In the genomic region with DNA sequence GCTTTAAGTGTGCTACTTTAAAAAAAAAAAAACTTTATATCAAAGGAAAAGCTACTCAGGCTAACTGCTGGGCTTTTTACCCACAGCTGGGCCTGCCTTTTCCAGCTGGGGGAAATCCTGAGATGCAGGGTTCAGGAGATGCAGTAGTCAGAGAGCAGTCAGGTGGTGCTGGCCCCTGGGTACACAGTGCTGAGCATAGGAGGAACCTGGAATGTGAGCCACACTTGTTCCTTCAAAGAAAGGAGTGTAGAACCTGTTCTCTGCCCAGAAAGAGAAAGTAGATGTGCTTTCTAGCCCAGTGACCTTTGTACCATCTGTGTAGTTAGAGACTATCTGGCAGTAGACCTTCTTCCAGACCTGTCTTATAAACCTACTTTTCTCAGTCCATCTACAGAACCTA, we compare ENCODE assay signal across 25 mouse cellular contexts.
DNase-seq lines count a peak whose midpoint lies in the region; ATAC-seq and TF ChIP-seq lines count a peak whose summit lies in the region.
"Had no signal": no experiment of that assay in that cellular context is flagged by ENCODE, and none has a peak within 500 bp of the region (broad histone marks: within the 10 kb centered on the region; RNA-seq: fewer than 3 reads in every experiment).

No protein-coding gene starts in this region.

- H3K27me3 ChIP-seq in lung, embryonic 14.5 days (ENCODE audit: insufficient read depth, low read length) = no peaks in the 10 kb centered on the region
- H3K27me3 ChIP-seq in stomach, embryonic 16.5 days (ENCODE audit: control insufficient read depth, insufficient read depth, low read length) = no peaks in the 10 kb centered on the region
- H3K27me3 ChIP-seq: forebrain, embryonic 15.5 days; heart, embryonic 13.5 days; hindbrain, embryonic 15.5 days; limb, embryonic 13.5 days; liver, embryonic 12.5 days had no signal

- intact Hi-C loops in heart, postnatal 14 days (cut with DNase I) = no loop called here

- no peaks in the 10 kb centered on the region for H3K4me1 ChIP-seq in lung, embryonic 14.5 days (ENCODE audit: insufficient read depth)
- no peaks in the 10 kb centered on the region for H3K4me1 ChIP-seq in stomach, embryonic 16.5 days (ENCODE audit: control insufficient read depth, insufficient read depth, low read length)
- H3K4me1 ChIP-seq: forebrain, embryonic 15.5 days; hindbrain, embryonic 10.5 days; hindbrain, embryonic 15.5 days; limb, embryonic 13.5 days; liver, embryonic 12.5 days had no signal

- no peaks in the 10 kb centered on the region for H3K9me3 ChIP-seq in lung, embryonic 14.5 days (ENCODE audit: low read depth, low read length)
- H3K9me3 ChIP-seq in stomach, embryonic 16.5 days (replicated peaks; ENCODE audit: control insufficient read depth, low read length) = no peaks in the 10 kb centered on the region
- H3K9me3 ChIP-seq: forebrain, embryonic 15.5 days; G1E; heart, embryonic 13.5 days; hindbrain, embryonic 10.5 days; hindbrain, embryonic 15.5 days; limb, embryonic 13.5 days; liver, embryonic 12.5 days had no signal

- peaks cover 25% of the 10 kb centered on the region for H3K36me3 ChIP-seq in lung, embryonic 14.5 days (ENCODE audit: insufficient read depth)
- peaks cover 10% of the 10 kb centered on the region; the same call in 1 of the 2 replicates for H3K36me3 ChIP-seq in stomach, embryonic 16.5 days (ENCODE audit: control insufficient read depth, insufficient read depth, low read length)

- peak; percentile 44; the same call in 1 of the 2 replicates for ATAC-seq in lung, embryonic 14.5 days (ENCODE audit: insufficient read depth)
- ATAC-seq in stomach, embryonic 16.5 days (ENCODE audit: insufficient read depth, low FRiP score) = peak; percentile 64; the same call in 1 of the 2 replicates
- ATAC-seq: forebrain, embryonic 15.5 days; inflammation-experienced regulatory T-cells, adult 6 months; liver, embryonic 12.5 days had no signal

- H3K4me2 ChIP-seq in lung, embryonic 14.5 days = no peak overlapping the region
- no peak overlapping the region for H3K4me2 ChIP-seq in stomach, embryonic 16.5 days (ENCODE audit: low read depth, low read length)
- H3K4me2 ChIP-seq: forebrain, embryonic 15.5 days; heart, embryonic 13.5 days; hindbrain, embryonic 15.5 days; limb, embryonic 13.5 days; liver, embryonic 12.5 days had no signal

- H3K9ac ChIP-seq in lung, embryonic 14.5 days = no peak overlapping the region
- H3K9ac ChIP-seq in stomach, embryonic 16.5 days (ENCODE audit: low read length) = no peak overlapping the region
- H3K9ac ChIP-seq: forebrain, embryonic 15.5 days; heart, embryonic 13.5 days; hindbrain, embryonic 15.5 days; limb, embryonic 13.5 days; liver, embryonic 12.5 days had no signal

- DNase-seq in heart, adult 11 months = peak; percentile 64
- DNase-seq in heart, postnatal 14 days = no peak
- no peak for DNase-seq in lung, embryonic 14.5 days
- DNase-seq in lung, postnatal 10 days = no peak
- DNase-seq in thymus, postnatal 10 days (ENCODE audit: low spot score in 2 of 2) = no peak
- no peak for DNase-seq in gastrocnemius, postnatal 25 days
- DNase-seq: adrenal gland, postnatal 14 days; cerebellum, adult 11 months; cerebellum, adult 9-10 months; cerebellum, postnatal 36 days; gastrocnemius, postnatal 36 days; heart, postnatal 10 days; lung, adult 18-20 months; lung, postnatal 14 days; midbrain, embryonic 14.5 days; thymus, adult 2 months had no signal

- no peak for TF ChIP-seq CTCF in lung, embryonic 14.5 days (IDR thresholded peaks at IDR 0.05; ENCODE audit: low read depth)

- H3K4me3 ChIP-seq in lung, embryonic 14.5 days (ENCODE audit: low read depth, low read length) = no peak overlapping the region
- H3K4me3 ChIP-seq in stomach, embryonic 16.5 days (replicated peaks; ENCODE audit: low read length) = no peak overlapping the region
- H3K4me3 ChIP-seq: forebrain, embryonic 15.5 days; heart, embryonic 13.5 days; hindbrain, embryonic 10.5 days; hindbrain, embryonic 15.5 days; limb, embryonic 13.5 days; liver, embryonic 12.5 days had no signal

- no peak overlapping the region for H3K27ac ChIP-seq in lung, embryonic 14.5 days (ENCODE audit: low read depth)
- H3K27ac ChIP-seq in stomach, embryonic 16.5 days (ENCODE audit: low read length) = no peak overlapping the region
- H3K27ac ChIP-seq: forebrain, embryonic 15.5 days; heart, embryonic 13.5 days; hindbrain, embryonic 10.5 days; hindbrain, embryonic 15.5 days; limb, embryonic 13.5 days; liver, embryonic 12.5 days had no signal
